9 mouse cellular contexts compared by ENCODE assay signal in the genomic region with DNA sequence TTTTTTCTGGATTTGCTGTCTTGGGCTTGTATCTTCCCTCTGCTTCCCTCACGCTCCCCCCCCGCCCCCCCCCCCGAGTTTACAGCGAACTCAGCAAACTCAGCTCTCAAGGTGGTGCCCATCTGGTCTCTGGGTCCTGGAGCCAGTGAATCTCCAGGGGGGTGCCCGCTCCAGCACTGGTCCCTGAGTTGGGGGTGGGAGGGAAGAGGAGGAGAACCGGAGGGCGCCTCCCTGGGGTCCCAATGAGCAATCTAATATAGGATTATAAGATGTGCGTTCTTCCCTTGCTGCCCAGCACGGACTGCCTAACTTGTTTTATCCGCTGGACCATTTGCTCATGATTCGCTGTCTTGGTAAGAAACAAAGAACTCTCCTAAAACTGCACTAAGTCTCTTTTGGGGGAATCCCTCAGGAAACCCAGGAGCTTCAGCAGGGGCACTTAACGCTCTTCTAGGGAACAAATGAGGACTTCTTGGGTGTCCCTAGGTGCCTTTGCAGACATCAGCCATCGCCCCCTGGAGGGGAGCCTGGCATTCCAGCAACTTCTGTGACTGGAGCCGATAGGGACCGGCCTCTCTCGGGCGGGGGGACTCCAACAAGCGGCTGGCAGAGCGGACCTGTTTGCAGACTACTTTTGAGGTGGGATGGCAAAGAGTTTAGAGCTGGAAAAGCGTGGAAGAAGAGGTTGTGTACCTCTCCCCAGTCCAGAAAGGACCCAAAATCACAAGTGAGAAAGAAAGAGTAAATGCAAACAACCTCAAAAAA. TPM values are rescaled to one million over a fixed set of nuclear protein-coding genes. Genes with fewer than 3 reads are reported as not detected.
DNase-seq lines count a peak whose midpoint lies in the region; ATAC-seq and TF ChIP-seq lines count a peak whose summit lies in the region.
"Had no signal": no experiment of that assay in that cellular context is flagged by ENCODE, and none has a peak within 500 bp of the region (broad histone marks: within the 10 kb centered on the region; RNA-seq: fewer than 3 reads in every experiment).

No protein-coding gene starts in this region.

- H3K9me3 ChIP-seq in embryonic facial prominence, embryonic 11.5 days (replicated peaks; ENCODE audit: control insufficient read depth, low read length): no peaks in the 10 kb centered on the region
- H3K9me3 ChIP-seq in lung, embryonic 16.5 days (ENCODE audit: control insufficient read depth, low read length): no peaks in the 10 kb centered on the region; the same call in 1 of the 2 replicates

- DNase-seq in urinary bladder, postnatal 14 days (ENCODE audit: low spot score): peak; percentile 11
- DNase-seq in urinary bladder, postnatal 25 days (ENCODE audit: low spot score): no peak
- DNase-seq in embryonic facial prominence, embryonic 11.5 days (ENCODE audit: low spot score): peak; percentile 39
- DNase-seq in heart, postnatal 10 days: peak; percentile 28 to 49
- DNase-seq in layer of hippocampus, adult 2 months (ENCODE audit: low spot score in 2 of 2): peak; percentile 25 to 32
- DNase-seq in ovary, postnatal 14 days (ENCODE audit: low spot score): peak; percentile 21
- no peak for DNase-seq in T-cell, adult 2 months (ENCODE audit: low spot score)

- intact Hi-C loops in heart, postnatal 10 days (cut with DNase I): loop anchor here (5.0 kb wide), 1 partner anchor 100 kb away; no protein-coding TSS in a partner anchor

- H3K9ac ChIP-seq in embryonic facial prominence, embryonic 11.5 days (replicated peaks; ENCODE audit: low read length): no peak overlapping the region
- H3K9ac ChIP-seq in lung, embryonic 16.5 days (ENCODE audit: low read length): no peak overlapping the region

- ATAC-seq in embryonic facial prominence, embryonic 11.5 days (replicated peaks; ENCODE audit: insufficient number of reproducible peaks, low FRiP score, low TSS enrichment, low read depth): no peak
- ATAC-seq in lung, embryonic 16.5 days (ENCODE audit: low read depth): peak; percentile 31; the same call in 1 of the 2 replicates
- ATAC-seq: Patski had no signal

- peak overlapping the region; percentile 36; the same call in 1 of the 2 replicates for H3K4me3 ChIP-seq in embryonic facial prominence, embryonic 11.5 days (ENCODE audit: low read depth, low read length)
- H3K4me3 ChIP-seq in layer of hippocampus, adult 2 months: peak overlapping the region; percentile 65
- peak overlapping the region; percentile 55 for H3K4me3 ChIP-seq in lung, embryonic 16.5 days (ENCODE audit: low read length)

- H3K4me1 ChIP-seq in embryonic facial prominence, embryonic 11.5 days (ENCODE audit: control insufficient read depth, insufficient read depth, low read length): no peaks in the 10 kb centered on the region
- H3K4me1 ChIP-seq in lung, embryonic 16.5 days (replicated peaks; ENCODE audit: control insufficient read depth, insufficient read depth, low read length): no peaks in the 10 kb centered on the region; the same call in 1 of the 2 replicates

- no peaks in the 10 kb centered on the region for H3K36me3 ChIP-seq in embryonic facial prominence, embryonic 11.5 days (replicated peaks; ENCODE audit: control insufficient read depth, insufficient read depth, low read depth, low read length)
- H3K36me3 ChIP-seq in lung, embryonic 16.5 days (ENCODE audit: control insufficient read depth, insufficient read depth, low read length): no peaks in the 10 kb centered on the region

- no peak overlapping the region for H3K27ac ChIP-seq in embryonic facial prominence, embryonic 11.5 days (replicated peaks; ENCODE audit: low read depth, low read length)
- H3K27ac ChIP-seq in layer of hippocampus, adult 2 months: peak overlapping the region; percentile 80
- no peak overlapping the region for H3K27ac ChIP-seq in lung, embryonic 16.5 days (ENCODE audit: low read length)

- 18% methylated on average over 20 of the region's 20 CpGs for WGBS in embryonic facial prominence, embryonic 11.5 days
- WGBS in lung, embryonic 16.5 days: 14% methylated on average over 17 of the region's 20 CpGs

- TF ChIP-seq CTCF in layer of hippocampus, adult 2 months (conservative IDR thresholded peaks at IDR 0.05): peak; percentile 60

- H3K27me3 ChIP-seq in embryonic facial prominence, embryonic 11.5 days (ENCODE audit: control insufficient read depth, insufficient read depth, low read length): peaks cover 13% of the 10 kb centered on the region
- H3K27me3 ChIP-seq in lung, embryonic 16.5 days (ENCODE audit: control insufficient read depth, insufficient read depth, low read depth, low read length): no peaks in the 10 kb centered on the region; the same call in 1 of the 2 replicates

- peak overlapping the region; percentile 77 for H3K4me2 ChIP-seq in embryonic facial prominence, embryonic 11.5 days (ENCODE audit: low read depth, low read length)
- H3K4me2 ChIP-seq in lung, embryonic 16.5 days (ENCODE audit: low read depth, low read length): peak overlapping the region; percentile 76

RNA-seq across cellular contexts. Expression of gene Lonrf3, which starts 0.5 kb away (rescaled TPM):
- 0.46 and 0.59 TPM in 2 replicates for polyA plus RNA-seq in embryonic facial prominence, embryonic 11.5 days (2014; fragmentation: Nextera tagmentation; extraction: Ambion mirVana)
- total RNA-seq in heart, postnatal 10 days (2021): 1 to 10 TPM; 1.6 to 1.7 TPM
- total RNA-seq in layer of hippocampus, adult 2 months (2021): 10 to 100 TPM; 26.8 to 30.8 TPM
- 0.84 and 1.1 TPM in 2 replicates for polyA plus RNA-seq in lung, embryonic 16.5 days (2015; fragmentation: Nextera tagmentation; extraction: Ambion mirVana)

Comparison
In these comparisons a context has a peak if more than half of its experiments do, and no peak if none do; other contexts are left out.
1. DNase-seq: peak in urinary bladder, postnatal 14 days (single experiment), embryonic facial prominence, embryonic 11.5 days (single experiment), heart, postnatal 10 days (2 of 2), layer of hippocampus, adult 2 months (2 of 2) and ovary, postnatal 14 days (single experiment); none in urinary bladder, postnatal 25 days (single experiment) and T-cell, adult 2 months (single experiment).
2. RNA of gene Lonrf3, which starts 0.5 kb away (total RNA-seq): 26.8 to 30.8 TPM in layer of hippocampus, adult 2 months; 1.6 to 1.7 TPM in heart, postnatal 10 days; every median in the first group is over 10 times any median in the second.
3. Peak in every context shown above with its lines, with median percentiles within 50 percentile points of each other: H3K4me3 ChIP-seq.